Mouse (Mus musculus) adrenal gland, adult (tissue): ENCODE data around the gene Limd2.

Source experiments
- DNase-seq, 2 experiments: peaks; one replicate each; pipeline ENCODE4 v3.0.0; 2022 to 2023; ENCODE audit warnings: low spot score in 1 of 2; ENCODE audit not compliant: inconsistent age in 2 of 2

The Limd2 gene

GRCm38 (mm10) chr11:106174372-106174771 is 13.7 kb upstream of the Limd2 start:
- no peak for DNase-seq

- no peak for DNase-seq
Observed at GRCm38 (mm10) chr11:106173228-106173627, 12.6 kb upstream of the Limd2 start.

- DNase-seq: no peak
Observed at GRCm38 (mm10) chr11:106170807-106171206, 10.1 kb upstream of the Limd2 start.

GRCm38 (mm10) chr11:106167435-106167834 is 6.8 kb upstream of the Limd2 start:
- no peak for DNase-seq

GRCm38 (mm10) chr11:106164601-106165180 is 4.0 kb upstream of the Limd2 start:
- no peak for DNase-seq

GRCm38 (mm10) chr11:106163546-106163945 is 2.9 kb upstream of the Limd2 start:
- DNase-seq: peak in 1 of 2 experiments; percentile 50

- DNase-seq: no peak
Observed at GRCm38 (mm10) chr11:106162237-106162636, 1.6 kb upstream of the Limd2 start.

- DNase-seq: peak; percentile 84 to 92
Observed at GRCm38 (mm10) chr11:106159921-106160840, 479 bp downstream of the Limd2 start.

GRCm38 (mm10) chr11:106159216-106159920 is 1.3 kb downstream of the Limd2 start:
- peak; percentile 41 to 69 for DNase-seq

GRCm38 (mm10) chr11:106158930-106159215 is 1.8 kb downstream of the Limd2 start:
- DNase-seq: no peak

- DNase-seq: peak in 1 of 2 experiments; percentile 66
Observed at GRCm38 (mm10) chr11:106158081-106158929, 2.4 kb downstream of the Limd2 start.

- DNase-seq: no peak
Observed at GRCm38 (mm10) chr11:106157154-106157553, 3.5 kb downstream of the Limd2 start.

- DNase-seq: no peak
Observed at GRCm38 (mm10) chr11:106156257-106156656, 4.4 kb downstream of the Limd2 start.

- DNase-seq: no peak
Observed at GRCm38 (mm10) chr11:106155761-106156160, 4.9 kb downstream of the Limd2 start.

GRCm38 (mm10) chr11:106154770-106155169 is 5.9 kb downstream of the Limd2 start:
- no peak for DNase-seq

- no peak for DNase-seq
Observed at GRCm38 (mm10) chr11:106154091-106154490, 6.6 kb downstream of the Limd2 start.

GRCm38 (mm10) chr11:106152132-106152531 is 8.5 kb downstream of the Limd2 start:
- no peak for DNase-seq

GRCm38 (mm10) chr11:106151219-106151618 is 9.4 kb downstream of the Limd2 start:
- DNase-seq: no peak

GRCm38 (mm10) chr11:106134580-106135528 is 25.8 kb downstream of the Limd2 start:
- peak; percentile 90 to 95 for DNase-seq

- DNase-seq: no peak
Observed at GRCm38 (mm10) chr11:106132516-106132915, 28.1 kb downstream of the Limd2 start.
